Mouse (Mus musculus): ENCODE results near the gene Lrrc75a. TPM values are rescaled to one million over a fixed set of nuclear protein-coding genes. Genes with fewer than 3 reads are reported as not detected.

Gene Lrrc75a
- polyA plus RNA-seq (2011; ENCODE audit: insufficient read depth, insufficient read length, low read depth, missing spikeins), result 4.6 and 6.4 TPM in 2 replicates

GRCm38 (mm10) chr11:62647661-62648590 is at the start of gene Lrrc75a:
TSS of gene Lrrc75a (minus strand) at chr11:62648523.
- H3K36me3 ChIP-seq (ENCODE audit: control insufficient read depth, insufficient read depth, low read length, poor library complexity, severe bottlenecking), result no peaks in the 10 kb centered on the region
- TF ChIP-seq CTCF (IDR thresholded peaks at IDR 0.05; ENCODE audit: low read depth, low read length) (no peak), EP300 (IDR thresholded peaks at IDR 0.05; ENCODE audit: insufficient read depth, low read depth, low read length) (no peak), POLR2A (IDR thresholded peaks at IDR 0.05; ENCODE audit: insufficient read depth, low read length) (no peak)
- H3K9me3 ChIP-seq (replicated peaks; ENCODE audit: control insufficient read depth, insufficient read depth, low read length, poor library complexity, severe bottlenecking), result no peaks in the 10 kb centered on the region
- peak within 1 kb of the TSS; percentile 59 for H3K27ac ChIP-seq (ENCODE audit: insufficient read depth, low read length)
- H3K4me1 ChIP-seq (ENCODE audit: control insufficient read depth, insufficient read depth, low read length), result peaks cover 2% of the 10 kb centered on the region
- peak within 1 kb of the TSS; percentile 77 for H3K4me3 ChIP-seq (ENCODE audit: low read depth, low read length)
- peak within 1 kb of the TSS; percentile 79 for H3K9ac ChIP-seq (ENCODE audit: low read depth, poor library complexity, severe bottlenecking)
- H3K27me3 ChIP-seq (ENCODE audit: control insufficient read depth, insufficient read depth, low read length, poor library complexity, severe bottlenecking), result no peaks in the 10 kb centered on the region

GRCm38 (mm10) chr11:62695126-62695525 is 46.8 kb upstream of the Lrrc75a start:
- TF ChIP-seq EP300 (IDR thresholded peaks at IDR 0.05; ENCODE audit: insufficient read depth, low read depth, low read length) (no peak), CTCF (IDR thresholded peaks at IDR 0.05; ENCODE audit: low read depth, low read length) (peak; percentile 45), POLR2A (IDR thresholded peaks at IDR 0.05; ENCODE audit: insufficient read depth, low read length) (no peak)
- no peaks in the 10 kb centered on the region for H3K27me3 ChIP-seq (ENCODE audit: control insufficient read depth, insufficient read depth, low read length, poor library complexity, severe bottlenecking)
- H3K36me3 ChIP-seq (ENCODE audit: control insufficient read depth, insufficient read depth, low read length, poor library complexity, severe bottlenecking), result no peaks in the 10 kb centered on the region
- H3K4me1 ChIP-seq (ENCODE audit: control insufficient read depth, insufficient read depth, low read length), result no peaks in the 10 kb centered on the region
- H3K9ac ChIP-seq (ENCODE audit: low read depth, poor library complexity, severe bottlenecking), result no peak overlapping the region
- H3K27ac ChIP-seq (ENCODE audit: insufficient read depth, low read length), result no peak overlapping the region
- H3K9me3 ChIP-seq (replicated peaks; ENCODE audit: control insufficient read depth, insufficient read depth, low read length, poor library complexity, severe bottlenecking), result no peaks in the 10 kb centered on the region
- H3K4me3 ChIP-seq (ENCODE audit: low read depth, low read length), result no peak overlapping the region

GRCm38 (mm10) chr11:62693299-62694184 is 45.2 kb upstream of the Lrrc75a start:
- Histone ChIP-seq H3K27ac (ENCODE audit: insufficient read depth, low read length) (no peak overlapping the region), H3K36me3 (ENCODE audit: control insufficient read depth, insufficient read depth, low read length, poor library complexity, severe bottlenecking) (no peaks in the 10 kb centered on the region), H3K4me1 (ENCODE audit: control insufficient read depth, insufficient read depth, low read length) (no peaks in the 10 kb centered on the region), H3K4me3 (ENCODE audit: low read depth, low read length) (no peak overlapping the region), H3K27me3 (ENCODE audit: control insufficient read depth, insufficient read depth, low read length, poor library complexity, severe bottlenecking) (no peaks in the 10 kb centered on the region), H3K9ac (ENCODE audit: low read depth, poor library complexity, severe bottlenecking) (no peak overlapping the region), H3K9me3 (replicated peaks; ENCODE audit: control insufficient read depth, insufficient read depth, low read length, poor library complexity, severe bottlenecking) (no peaks in the 10 kb centered on the region)
- TF ChIP-seq CTCF (IDR thresholded peaks at IDR 0.05; ENCODE audit: low read depth, low read length), result peak; percentile 21
- TF ChIP-seq EP300 (IDR thresholded peaks at IDR 0.05; ENCODE audit: insufficient read depth, low read depth, low read length), result no peak

- H3K4me1 ChIP-seq (ENCODE audit: control insufficient read depth, insufficient read depth, low read length), result no peaks in the 10 kb centered on the region
- no peaks in the 10 kb centered on the region for H3K36me3 ChIP-seq (ENCODE audit: control insufficient read depth, insufficient read depth, low read length, poor library complexity, severe bottlenecking)
- no peak overlapping the region for H3K9ac ChIP-seq (ENCODE audit: low read depth, poor library complexity, severe bottlenecking)
- TF ChIP-seq CTCF (IDR thresholded peaks at IDR 0.05; ENCODE audit: low read depth, low read length), result no peak
- TF ChIP-seq EP300 (IDR thresholded peaks at IDR 0.05; ENCODE audit: insufficient read depth, low read depth, low read length), result no peak
- TF ChIP-seq POLR2A (IDR thresholded peaks at IDR 0.05; ENCODE audit: insufficient read depth, low read length), result no peak
- H3K27ac ChIP-seq (ENCODE audit: insufficient read depth, low read length), result no peak overlapping the region
- no peak overlapping the region for H3K4me3 ChIP-seq (ENCODE audit: low read depth, low read length)
- H3K27me3 ChIP-seq (ENCODE audit: control insufficient read depth, insufficient read depth, low read length, poor library complexity, severe bottlenecking), result no peaks in the 10 kb centered on the region
- H3K9me3 ChIP-seq (replicated peaks; ENCODE audit: control insufficient read depth, insufficient read depth, low read length, poor library complexity, severe bottlenecking), result no peaks in the 10 kb centered on the region
Measured at GRCm38 (mm10) chr11:62691592-62691991, 43.3 kb upstream of the Lrrc75a start.

- TF ChIP-seq CTCF (IDR thresholded peaks at IDR 0.05; ENCODE audit: low read depth, low read length) (no peak), POLR2A (IDR thresholded peaks at IDR 0.05; ENCODE audit: insufficient read depth, low read length) (no peak), EP300 (IDR thresholded peaks at IDR 0.05; ENCODE audit: insufficient read depth, low read depth, low read length) (no peak)
- Histone ChIP-seq H3K36me3 (ENCODE audit: control insufficient read depth, insufficient read depth, low read length, poor library complexity, severe bottlenecking) (no peaks in the 10 kb centered on the region), H3K4me1 (ENCODE audit: control insufficient read depth, insufficient read depth, low read length) (no peaks in the 10 kb centered on the region), H3K9ac (ENCODE audit: low read depth, poor library complexity, severe bottlenecking) (no peak overlapping the region), H3K9me3 (replicated peaks; ENCODE audit: control insufficient read depth, insufficient read depth, low read length, poor library complexity, severe bottlenecking) (no peaks in the 10 kb centered on the region), H3K27ac (ENCODE audit: insufficient read depth, low read length) (no peak overlapping the region), H3K27me3 (ENCODE audit: control insufficient read depth, insufficient read depth, low read length, poor library complexity, severe bottlenecking) (no peaks in the 10 kb centered on the region), H3K4me3 (ENCODE audit: low read depth, low read length) (no peak overlapping the region)
Measured at GRCm38 (mm10) chr11:62679954-62680353, 31.6 kb upstream of the Lrrc75a start.

Measured in ES-Bruce4 (cell line).